Mouse (Mus musculus): ENCODE measurements around the gene Nxf1.

Nxf1 gene

DNA sequence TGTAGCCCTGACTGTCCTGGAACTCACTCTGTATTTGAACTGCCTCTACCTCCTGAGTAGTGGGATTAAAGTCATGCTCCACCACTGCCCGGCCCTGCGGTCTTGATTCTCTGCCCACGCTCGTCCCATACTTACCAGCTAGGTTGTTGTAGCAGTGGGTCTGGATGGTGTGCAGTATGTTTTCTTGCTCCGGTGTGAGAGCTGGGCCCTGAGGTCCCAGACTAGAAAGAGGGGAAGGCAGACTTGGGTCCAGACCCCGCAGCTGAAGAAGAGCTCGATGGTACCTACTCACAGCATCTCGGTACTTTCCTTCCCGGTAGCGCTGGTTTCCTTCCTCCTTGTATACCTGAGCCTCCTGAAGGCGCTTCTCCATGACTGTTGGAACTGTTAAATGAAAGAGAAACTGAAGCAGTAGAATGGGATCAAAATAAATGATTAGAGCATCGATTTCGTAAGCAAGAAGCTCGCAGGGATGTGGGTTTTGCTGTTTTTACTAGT lies 61.5 kb downstream of the Nxf1 start:
- no peak for DNase-seq (ENCODE audit: low read depth, low spot score)

GRCm38 (mm10) chr19:8818801-8819595 lies 62.1 kb downstream of the Nxf1 start, which contains the start of gene Ttc9c:
Gene Ttc9c (minus strand): TSS chr19:8819333.
- peak; percentile 97 for DNase-seq (ENCODE audit: low read depth, low spot score)

DNA sequence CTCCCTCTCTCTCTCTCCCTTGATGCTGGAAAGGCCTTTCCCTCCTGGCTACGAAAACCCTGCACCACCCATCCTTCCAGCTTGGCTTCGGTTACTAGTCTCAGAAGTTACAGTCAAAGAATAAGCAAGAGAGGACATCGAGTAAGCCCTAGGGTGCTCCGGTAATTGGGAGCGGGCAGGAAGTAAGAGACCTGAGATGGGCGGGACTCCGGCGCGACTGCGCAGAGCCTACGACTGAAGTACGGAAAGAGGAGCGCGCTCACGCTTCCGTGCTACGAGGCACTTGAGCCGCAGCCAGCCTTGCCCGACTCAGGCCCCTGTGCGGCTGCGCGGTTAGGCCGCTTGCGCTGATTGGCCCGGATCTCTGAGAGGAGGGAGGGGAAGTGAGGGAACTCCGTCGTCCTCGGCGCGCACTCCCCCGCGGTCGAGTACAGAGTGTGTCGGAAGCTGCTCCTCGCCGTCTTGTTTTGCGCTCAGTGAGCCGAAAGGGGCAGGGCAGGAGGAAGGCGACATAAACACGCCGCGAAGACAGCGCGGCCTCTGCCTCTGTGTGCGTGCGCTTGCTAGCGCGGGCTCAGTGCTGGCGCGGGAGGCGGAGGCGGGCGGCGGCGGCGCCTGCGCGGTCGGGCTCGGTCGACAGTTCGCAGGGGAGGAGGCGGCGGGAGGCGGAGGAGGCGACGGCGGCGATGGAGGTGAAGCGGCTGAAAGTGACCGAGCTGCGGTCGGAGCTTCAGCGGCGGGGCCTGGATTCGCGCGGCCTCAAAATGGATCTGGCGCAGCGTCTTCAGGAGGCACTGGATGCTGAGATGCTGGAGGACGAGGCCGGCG lies 62.9 kb downstream of the Nxf1 start, which contains the start of gene Hnrnpul2:
Gene Hnrnpul2, plus strand, starts transcription at position 415 of the 828 bp plus-strand sequence.
- peak; percentile 97 for DNase-seq (ENCODE audit: low read depth, low spot score)

Data from WW6 (cell line).